Comparison of ENCODE assay signal across 8 mouse cellular contexts in the genomic region with DNA sequence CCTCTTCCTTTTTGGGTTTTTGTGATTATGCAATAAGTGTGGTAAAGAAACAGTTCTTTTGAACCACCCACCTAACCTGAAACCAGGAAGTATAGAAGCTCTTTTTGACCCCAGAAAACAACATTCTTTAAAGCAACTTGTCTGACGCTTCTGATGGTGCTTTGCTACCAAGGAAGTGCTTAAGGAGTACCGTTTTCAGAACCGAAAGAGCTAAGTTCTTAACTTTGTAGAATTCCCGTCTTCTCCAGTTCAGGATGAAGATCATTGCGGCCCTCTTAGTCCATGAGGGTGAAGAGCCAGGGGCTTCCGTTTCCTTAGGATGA. TPM values are rescaled to one million over a fixed set of nuclear protein-coding genes. Genes with fewer than 3 reads are reported as not detected.
DNase-seq lines count a peak whose midpoint lies in the region; ATAC-seq and TF ChIP-seq lines count a peak whose summit lies in the region.

No protein-coding gene starts in this region.

- no peak for DNase-seq in heart, embryonic 10.5 days (ENCODE audit: low spot score)
- DNase-seq in heart, adult 11 months, result no peak
- peak; percentile 70 for DNase-seq in CD4-positive, CD25-positive, alpha-beta regulatory T cell, adult 2 months (ENCODE audit: low read depth, low spot score)
- DNase-seq in forebrain, postnatal 0 days, result no peak
- no peak for DNase-seq in cerebellum, adult 8-10 months
- DNase-seq in right cerebral cortex, postnatal 4 days, result no peak
- DNase-seq in frontal cortex, postnatal 10 days (ENCODE audit: low spot score in 2 of 2), result no peak

- ATAC-seq in forebrain, postnatal 0 days, result no peak

- H3K4me1 ChIP-seq in heart, embryonic 10.5 days, result peaks cover 29% of the 10 kb centered on the region
- H3K4me1 ChIP-seq in forebrain, postnatal 0 days (ENCODE audit: insufficient read depth), result 0 out of 2 replicates have a peak, but pooled peaks cover 4% of the 10 kb centered on the region

- peak overlapping the region; percentile 84 for H3K4me2 ChIP-seq in forebrain, postnatal 0 days (ENCODE audit: low read depth)

- H3K27me3 ChIP-seq in heart, embryonic 10.5 days (ENCODE audit: insufficient read depth, poor library complexity, severe bottlenecking), result no peaks in the 10 kb centered on the region
- no peaks in the 10 kb centered on the region for H3K27me3 ChIP-seq in forebrain, postnatal 0 days (ENCODE audit: insufficient read depth, low read length)

- H3K9ac ChIP-seq in forebrain, postnatal 0 days, result peak overlapping the region; percentile 75; the same call in 1 of the 2 replicates

- no peaks in the 10 kb centered on the region for H3K9me3 ChIP-seq in heart, embryonic 10.5 days
- H3K9me3 ChIP-seq in forebrain, postnatal 0 days (ENCODE audit: low read length), result no peaks in the 10 kb centered on the region

- peak overlapping the region; percentile 100 for H3K4me3 ChIP-seq in heart, embryonic 10.5 days
- peak overlapping the region; percentile 92 for H3K4me3 ChIP-seq in forebrain, postnatal 0 days (ENCODE audit: low read depth, low read length)
- peak overlapping the region; percentile 66 for H3K4me3 ChIP-seq in macrophage (ENCODE audit: inconsistent target)

- H3K27ac ChIP-seq in heart, embryonic 10.5 days, result peak overlapping the region; percentile 99; the same call in 1 of the 2 replicates
- H3K27ac ChIP-seq in forebrain, postnatal 0 days (ENCODE audit: low read depth, low read length), result no peak overlapping the region
- H3K27ac ChIP-seq in macrophage, result peak overlapping the region; percentile 75

- peaks cover 51% of the 10 kb centered on the region for H3K79me2 ChIP-seq in macrophage (ENCODE audit: inconsistent target)

- H3K36me3 ChIP-seq in heart, embryonic 10.5 days, result peaks cover 14% of the 10 kb centered on the region
- H3K36me3 ChIP-seq in forebrain, postnatal 0 days (ENCODE audit: insufficient read depth), result no peaks in the 10 kb centered on the region
- no peaks in the 10 kb centered on the region for H3K36me3 ChIP-seq in macrophage (ENCODE audit: inconsistent target)

- TF ChIP-seq CTCF in forebrain, postnatal 0 days (IDR thresholded peaks at IDR 0.05; ENCODE audit: low read depth), result no peak

- 61% methylated on average over 6 of the region's 6 CpGs for WGBS in heart, embryonic 10.5 days
- WGBS in forebrain, postnatal 0 days, result 72% methylated on average over 6 of the region's 6 CpGs
- WGBS in macrophage (ENCODE audit: missing documents), result 0% methylated on average over 6 of the region's 6 CpGs

RNA-seq across cellular contexts. Expression of a gene that starts 1.1 kb away (rescaled TPM):
- 69.6 and 80.0 TPM in 2 replicates for polyA plus RNA-seq in heart, embryonic 10.5 days (2016; fragmentation: Nextera tagmentation; extraction: Ambion mirVana)
- total RNA-seq in forebrain, postnatal 0 days (2014; rRNA removed), result 24.7 and 32.8 TPM in 2 replicates
- 19.4 and 28.8 TPM in 2 replicates for polyA plus RNA-seq in forebrain, postnatal 0 days (2015; fragmentation: Nextera tagmentation; extraction: Ambion mirVana)
- total RNA-seq in macrophage (2018; cell fraction: chromatin; rRNA removed), result 10 to 100 TPM; 44.8 to 82.6 (median 53.8) TPM
- total RNA-seq in macrophage (2018; cell fraction: cytosol; rRNA removed), result 10 to 100 TPM; 55.5 to 84.9 (median 68.8) TPM
- 10 to 100 TPM; 45.3 to 77.9 (median 57.8) TPM for total RNA-seq in macrophage (2018; cell fraction: nucleus; rRNA removed)
- polyA plus RNA-seq in macrophage (2018), result 61.0 to 76.9 TPM (median 76.8 TPM) in 3 replicates
